Mouse (Mus musculus) stomach, postnatal 0 days (tissue): ENCODE data around the gene P2rx7. TPM values are rescaled to one million over a fixed set of nuclear protein-coding genes. Genes with fewer than 3 reads are reported as not detected.

Experiments
- ATAC-seq: fragments of 200-750 bp; cut with Nextera tagmentation; 2 replicates; pipeline ENCODE4 v1.8.0; 2017; ENCODE audit not compliant: low FRiP score, low TSS enrichment
- DNase-seq: peaks from one replicate; pipeline ENCODE4 v3.0.0-alpha.2; 2016; ENCODE audit warnings: low spot score
- H3K27ac ChIP-seq: fragments of 300-500 bp; sonication (generic); replicated peaks from 2 replicates; pipeline ENCODE4 v1.5.1; 2014; ENCODE audit warnings: mild to moderate bottlenecking, control low read depth
- H3K27me3 ChIP-seq: fragments of 300-500 bp; sonication (generic); 2 replicates; pipeline ENCODE4 v1.6.1; 2014; ENCODE audit warnings: low read length; ENCODE audit not compliant: control insufficient read depth, insufficient read depth
- H3K36me3 ChIP-seq: fragments of 300-500 bp; sonication (generic); 2 replicates; pipeline ENCODE4 v1.6.1; 2014; ENCODE audit warnings: low read length, mixed read lengths; ENCODE audit not compliant: control insufficient read depth, insufficient read depth
- H3K4me1 ChIP-seq: fragments of 300-500 bp; sonication (generic); replicated peaks from 2 replicates; pipeline ENCODE4 v1.6.1; 2014; ENCODE audit warnings: antibody characterized with exemption; ENCODE audit not compliant: control insufficient read depth, insufficient read depth
- H3K4me2 ChIP-seq: fragments of 300-500 bp; sonication (generic); replicated peaks from 2 replicates; pipeline ENCODE4 v1.6.1; 2014; ENCODE audit warnings: low read depth, mild to moderate bottlenecking, control low read depth, moderate library complexity
- H3K4me3 ChIP-seq: fragments of 300-500 bp; sonication (generic); 2 replicates; pipeline ENCODE4 v1.5.1; 2014; ENCODE audit warnings: low read depth, low read length, control low read depth
- H3K9ac ChIP-seq: fragments of 300-500 bp; sonication (generic); 2 replicates; pipeline ENCODE4 v1.6.1; 2014; ENCODE audit warnings: mild to moderate bottlenecking, low read length, control low read depth, mixed read lengths
- H3K9me3 ChIP-seq: fragments of 300-500 bp; sonication (generic); 2 replicates; pipeline ENCODE4 v1.6.1; 2016; ENCODE audit warnings: low read length; ENCODE audit not compliant: control insufficient read depth
- CTCF ChIP-seq: IDR thresholded peaks from 2 replicates; pipeline ENCODE4 v1.5.1; 2016; ENCODE audit warnings: antibody characterized with exemption, low read depth, mild to moderate bottlenecking, moderate library complexity
- EP300 ChIP-seq: optimal IDR thresholded peaks from 2 replicates; pipeline ENCODE3; 2016; ENCODE audit warnings: antibody characterized with exemption
- WGBS: fragments of 180-500 bp; shearing (Covaris S2); extraction: QIAGEN DNeasy Blood & Tissue Kit; methylation state at CpG from one replicate; pipeline ENCODE4 v1.1.7; 2014; 5-methylcytosine and 5-hydroxymethylcytosine counted together
- polyA plus RNA-seq: library from polyadenylated mRNA; unstranded; fragments of >200 nt; fragmentation: Nextera tagmentation; extraction: Ambion mirVana; gene quantifications from 2 replicates; pipeline ENCODE4 v1.2.1, GENCODE M21; 2015

Gene P2rx7
- polyA plus RNA-seq, 1 experiment from 2014 or later, result 2.1 TPM

- WGBS, result 53% methylated on average over 12 of the region's 12 CpGs
- Histone ChIP-seq H3K4me2 (no peak overlapping the region), H3K4me1 (no peaks in the 10 kb centered on the region), H3K27ac (no peak overlapping the region), H3K9ac (no peak overlapping the region), H3K27me3 (no peaks in the 10 kb centered on the region), H3K36me3 (no peaks in the 10 kb centered on the region), H3K9me3 (no peaks in the 10 kb centered on the region), H3K4me3 (no peak overlapping the region)
- ATAC-seq, result no peak
- no peak for TF ChIP-seq EP300
- TF ChIP-seq CTCF, result no peak
- DNase-seq, result no peak
These were observed 56.6 kb downstream of the P2rx7 start for GRCm38 (mm10) chr5:122700109-122700836.

GRCm38 (mm10) chr5:122700837-122701212 is 57.1 kb downstream of the P2rx7 start:
- no peaks in the 10 kb centered on the region for H3K9me3 ChIP-seq
- peak; percentile 51 for ATAC-seq
- no peak overlapping the region for H3K9ac ChIP-seq
- no peak for DNase-seq
- H3K36me3 ChIP-seq, result no peaks in the 10 kb centered on the region
- no peaks in the 10 kb centered on the region for H3K4me1 ChIP-seq
- TF ChIP-seq CTCF, result no peak
- TF ChIP-seq EP300, result no peak
- H3K27ac ChIP-seq, result no peak overlapping the region
- no peaks in the 10 kb centered on the region for H3K27me3 ChIP-seq
- WGBS, result 15% methylated on average over 5 of the region's 5 CpGs
- H3K4me2 ChIP-seq, result no peak overlapping the region
- no peak overlapping the region for H3K4me3 ChIP-seq

GRCm38 (mm10) chr5:122702156-122702555 is 58.4 kb downstream of the P2rx7 start:
- Histone ChIP-seq H3K27me3 (no peaks in the 10 kb centered on the region), H3K9ac (no peak overlapping the region), H3K9me3 (no peaks in the 10 kb centered on the region), H3K4me2 (no peak overlapping the region), H3K4me1 (peaks cover 3% of the 10 kb centered on the region; the same call in 1 of the 2 replicates), H3K27ac (no peak overlapping the region), H3K4me3 (no peak overlapping the region), H3K36me3 (no peaks in the 10 kb centered on the region)
- ATAC-seq (no peak), DNase-seq (no peak)
- no peak for TF ChIP-seq CTCF
- no peak for TF ChIP-seq EP300
- 57% methylated on average over 6 of the region's 6 CpGs for WGBS

GRCm38 (mm10) chr5:122703574-122703973 is 59.9 kb downstream of the P2rx7 start:
- H3K4me1 ChIP-seq, result peaks cover 3% of the 10 kb centered on the region; the same call in 1 of the 2 replicates
- no peak for TF ChIP-seq EP300
- TF ChIP-seq CTCF, result no peak
- H3K9ac ChIP-seq, result no peak overlapping the region
- ATAC-seq (no peak), DNase-seq (no peak)
- no peaks in the 10 kb centered on the region for H3K36me3 ChIP-seq
- 80% methylated on average over 2 of the region's 2 CpGs for WGBS
- no peak overlapping the region for H3K27ac ChIP-seq
- no peak overlapping the region for H3K4me2 ChIP-seq
- H3K9me3 ChIP-seq, result no peaks in the 10 kb centered on the region
- H3K27me3 ChIP-seq, result no peaks in the 10 kb centered on the region
- no peak overlapping the region for H3K4me3 ChIP-seq

GRCm38 (mm10) chr5:122704571-122704970 is 60.9 kb downstream of the P2rx7 start:
- Histone ChIP-seq H3K36me3 (no peaks in the 10 kb centered on the region), H3K4me1 (peaks cover 3% of the 10 kb centered on the region; the same call in 1 of the 2 replicates), H3K4me3 (no peak overlapping the region), H3K9me3 (no peaks in the 10 kb centered on the region), H3K9ac (no peak overlapping the region), H3K4me2 (no peak overlapping the region), H3K27me3 (no peaks in the 10 kb centered on the region), H3K27ac (no peak overlapping the region)
- DNase-seq (no peak), ATAC-seq (no peak)
- 71% methylated on average over 4 of the region's 4 CpGs for WGBS
- TF ChIP-seq CTCF, result no peak
- no peak for TF ChIP-seq EP300

GRCm38 (mm10) chr5:122705174-122705573 is 61.5 kb downstream of the P2rx7 start:
- Histone ChIP-seq H3K36me3 (no peaks in the 10 kb centered on the region), H3K4me1 (peaks cover 3% of the 10 kb centered on the region; the same call in 1 of the 2 replicates), H3K4me2 (no peak overlapping the region), H3K27me3 (no peaks in the 10 kb centered on the region), H3K9me3 (no peaks in the 10 kb centered on the region), H3K9ac (no peak overlapping the region), H3K27ac (no peak overlapping the region), H3K4me3 (no peak overlapping the region)
- DNase-seq (no peak), ATAC-seq (no peak)
- 79% methylated on average over 3 of the region's 3 CpGs for WGBS
- TF ChIP-seq CTCF, result no peak
